ENCODE assay signal across 9 mouse cellular contexts in genomic region chrX:104200736-104201591, GRCm38 (mm10). TPM values are rescaled to one million over a fixed set of nuclear protein-coding genes. Genes with fewer than 3 reads are reported as not detected.
A peak's percentile ranks its signal among the peaks of the same experiment; 100 is the strongest.
DNase-seq lines count a peak whose midpoint lies in the region; ATAC-seq and TF ChIP-seq lines count a peak whose summit lies in the region.
"Had no signal": no experiment of that assay in that cellular context is flagged by ENCODE, and none has a peak within 500 bp of the region (broad histone marks: within the 10 kb centered on the region; RNA-seq: fewer than 3 reads in every experiment).

Gene Nexmif (minus strand): TSS chrX:104201185.

- H3K9ac ChIP-seq in embryonic facial prominence, embryonic 12.5 days, result peak within 1 kb of the TSS; percentile 55
- peak within 1 kb of the TSS; percentile 58 for H3K9ac ChIP-seq in heart, embryonic 15.5 days
- H3K9ac ChIP-seq in liver, embryonic 11.5 days (ENCODE audit: low read depth, low read length), result no peak within 1 kb of the TSS
- peak within 1 kb of the TSS; percentile 68 for H3K9ac ChIP-seq in neural tube, embryonic 12.5 days

- no peaks in the 10 kb centered on the region for H3K9me3 ChIP-seq in embryonic facial prominence, embryonic 12.5 days
- no peaks in the 10 kb centered on the region for H3K9me3 ChIP-seq in heart, embryonic 15.5 days (replicated peaks)
- H3K9me3 ChIP-seq in liver, embryonic 11.5 days (ENCODE audit: control insufficient read depth, low read length), result no peaks in the 10 kb centered on the region
- no peaks in the 10 kb centered on the region for H3K9me3 ChIP-seq in neural tube, embryonic 12.5 days

- peaks cover 19% of the 10 kb centered on the region; the same call in 1 of the 2 replicates for H3K27me3 ChIP-seq in thymus, adult 2 months (ENCODE audit: control insufficient read depth, insufficient read depth, low read length)
- H3K27me3 ChIP-seq in embryonic facial prominence, embryonic 12.5 days, result peaks cover 32% of the 10 kb centered on the region
- H3K27me3 ChIP-seq in heart, embryonic 15.5 days, result peaks cover 25% of the 10 kb centered on the region
- H3K27me3 ChIP-seq in liver, embryonic 11.5 days (replicated peaks; ENCODE audit: control insufficient read depth, insufficient read depth, low read length), result peaks cover 50% of the 10 kb centered on the region
- H3K27me3 ChIP-seq in neural tube, embryonic 12.5 days (replicated peaks), result peaks cover 2% of the 10 kb centered on the region; the same call in 1 of the 2 replicates

- H3K27ac ChIP-seq in thymus, adult 2 months (ENCODE audit: control insufficient read depth, insufficient read depth, low read length), result no peak within 1 kb of the TSS
- H3K27ac ChIP-seq in embryonic facial prominence, embryonic 12.5 days, result peak within 1 kb of the TSS; percentile 70
- peak within 1 kb of the TSS; percentile 53 for H3K27ac ChIP-seq in heart, embryonic 15.5 days
- H3K27ac ChIP-seq in liver, embryonic 11.5 days (ENCODE audit: low read depth, low read length), result no peak within 1 kb of the TSS
- H3K27ac ChIP-seq in neural tube, embryonic 12.5 days, result peak within 1 kb of the TSS; percentile 76

- TF ChIP-seq POLR2A in thymus, adult 2 months (IDR thresholded peaks at IDR 0.05; ENCODE audit: control insufficient read depth, extremely low read depth, insufficient read depth, low read length, poor library complexity), result no peak

- DNase-seq in thymus, adult 2 months, result peak; percentile 4
- DNase-seq in thymus, adult 18-20 months, result no peak
- DNase-seq in kidney, postnatal 14 days, result peak; percentile 35
- DNase-seq in liver, embryonic 11.5 days (ENCODE audit: low spot score), result peak; percentile 50
- peak; percentile 6 for DNase-seq in thymus, postnatal 25 days

- ATAC-seq in embryonic facial prominence, embryonic 12.5 days (ENCODE audit: insufficient number of reproducible peaks, insufficient read depth, low FRiP score, low TSS enrichment), result peak; percentile 85
- ATAC-seq in heart, embryonic 15.5 days (replicated peaks; ENCODE audit: insufficient number of reproducible peaks, insufficient read depth, low FRiP score, low read depth), result peak; percentile 66
- ATAC-seq in liver, embryonic 11.5 days (replicated peaks; ENCODE audit: low FRiP score), result peak; percentile 45
- peak; percentile 82 for ATAC-seq in neural tube, embryonic 12.5 days (ENCODE audit: low FRiP score, low read depth)

- 4% methylated on average over 48 of the region's 70 CpGs for WGBS in thymus, adult 2 months
- 16% methylated on average over 14 of the region's 70 CpGs for WGBS in embryonic facial prominence, embryonic 12.5 days
- WGBS in heart, embryonic 15.5 days, result 10% methylated on average over 64 of the region's 70 CpGs
- 22% methylated on average over 56 of the region's 70 CpGs for WGBS in liver, embryonic 11.5 days
- 23% methylated on average over 64 of the region's 70 CpGs for WGBS in neural tube, embryonic 12.5 days

- H3K36me3 ChIP-seq in thymus, adult 2 months (ENCODE audit: control insufficient read depth, insufficient read depth, low read length), result no peaks in the 10 kb centered on the region
- no peaks in the 10 kb centered on the region for H3K36me3 ChIP-seq in embryonic facial prominence, embryonic 12.5 days
- no peaks in the 10 kb centered on the region for H3K36me3 ChIP-seq in heart, embryonic 15.5 days
- H3K36me3 ChIP-seq in liver, embryonic 11.5 days (ENCODE audit: control insufficient read depth, insufficient read depth, low read length), result no peaks in the 10 kb centered on the region
- H3K36me3 ChIP-seq in neural tube, embryonic 12.5 days, result no peaks in the 10 kb centered on the region

- H3K4me1 ChIP-seq in thymus, adult 2 months (replicated peaks; ENCODE audit: control insufficient read depth, insufficient read depth, low read length), result peaks cover 8% of the 10 kb centered on the region
- H3K4me1 ChIP-seq in embryonic facial prominence, embryonic 12.5 days, result no peaks in the 10 kb centered on the region
- H3K4me1 ChIP-seq in heart, embryonic 15.5 days (replicated peaks), result 0 out of 2 replicates have a peak, but pooled peaks cover 2% of the 10 kb centered on the region
- no peaks in the 10 kb centered on the region for H3K4me1 ChIP-seq in liver, embryonic 11.5 days (replicated peaks; ENCODE audit: control insufficient read depth, insufficient read depth, low read length)
- H3K4me1 ChIP-seq in neural tube, embryonic 12.5 days, result no peaks in the 10 kb centered on the region

- H3K4me3 ChIP-seq in thymus, adult 2 months (ENCODE audit: control insufficient read depth, insufficient read depth, low read length), result peak within 1 kb of the TSS; percentile 48
- peak within 1 kb of the TSS; percentile 48 for H3K4me3 ChIP-seq in embryonic facial prominence, embryonic 12.5 days
- peak within 1 kb of the TSS; percentile 60 for H3K4me3 ChIP-seq in heart, embryonic 15.5 days
- H3K4me3 ChIP-seq in liver, embryonic 11.5 days (ENCODE audit: low read depth, low read length), result peak within 1 kb of the TSS; percentile 48
- H3K4me3 ChIP-seq in neural tube, embryonic 12.5 days, result peak within 1 kb of the TSS; percentile 56
- H3K4me3 ChIP-seq: myocyte had no signal

- H3K4me2 ChIP-seq in embryonic facial prominence, embryonic 12.5 days (replicated peaks), result peak within 1 kb of the TSS; percentile 67
- peak within 1 kb of the TSS; percentile 86 for H3K4me2 ChIP-seq in heart, embryonic 15.5 days
- H3K4me2 ChIP-seq in liver, embryonic 11.5 days, result peak within 1 kb of the TSS; percentile 71
- H3K4me2 ChIP-seq in neural tube, embryonic 12.5 days (replicated peaks), result peak within 1 kb of the TSS; percentile 67

- no peak for TF ChIP-seq CTCF in thymus, adult 2 months (IDR thresholded peaks at IDR 0.05; ENCODE audit: borderline replicate concordance, control insufficient read depth, extremely low read depth, insufficient read depth, low read length, poor library complexity)

RNA-seq across cellular contexts. Expression of gene Nexmif, which starts in this region (rescaled TPM):
- polyA plus RNA-seq in thymus, adult 2 months (2012; rRNA removed), result 0.03 and 0.06 TPM in 2 replicates
- 2.8 and 3.0 TPM in 2 replicates for polyA plus RNA-seq in embryonic facial prominence, embryonic 12.5 days (2016; fragmentation: Nextera tagmentation; extraction: Ambion mirVana)
- polyA plus RNA-seq in heart, embryonic 15.5 days (2015; fragmentation: Nextera tagmentation; extraction: Ambion mirVana), result 1.5 and 1.6 TPM in 2 replicates
- polyA plus RNA-seq in liver, embryonic 11.5 days (2014; fragmentation: Nextera tagmentation; extraction: Ambion mirVana), result 0.07 TPM in 1 of 2 replicates, not detected in the other
- 4.9 and 5.2 TPM in 2 replicates for polyA plus RNA-seq in neural tube, embryonic 12.5 days (2016; fragmentation: Nextera tagmentation; extraction: Ambion mirVana)
- polyA plus RNA-seq: myocyte had no signal

Comparison
In these comparisons a context has a peak if more than half of its experiments do, and no peak if none do; other contexts are left out.
1. DNase-seq: peak in kidney, postnatal 14 days (single experiment) and thymus, postnatal 25 days (single experiment); none in thymus, adult 18-20 months (0 of 2).
2. Peak in DNase-seq and H3K4me3 ChIP-seq in thymus, adult 2 months; RNA of the gene not detected or under 1 TPM.
3. Peak in DNase-seq, ATAC-seq, H3K4me3 ChIP-seq and H3K4me2 ChIP-seq in liver, embryonic 11.5 days; RNA of the gene not detected or under 1 TPM.
4. H3K27ac ChIP-seq: peak in embryonic facial prominence, embryonic 12.5 days (single experiment), heart, embryonic 15.5 days (single experiment) and neural tube, embryonic 12.5 days (single experiment); none in thymus, adult 2 months (single experiment) and liver, embryonic 11.5 days (single experiment).
5. Peak in every context shown above with its lines, with median percentiles within 50 percentile points of each other: H3K4me3 ChIP-seq, ATAC-seq and H3K4me2 ChIP-seq.